Mouse (Mus musculus): ENCODE measurements around the gene Hoxb7.

The Hoxb7 gene

GRCm38 (mm10) chr11:96284774-96285734, 1.4 kb upstream of the Hoxb7 start:
- DNase-seq (ENCODE audit: low read depth, low spot score), result no peak

GRCm38 (mm10) chr11:96286739-96287385, 439 bp downstream of the Hoxb7 start:
- DNase-seq (ENCODE audit: low read depth, low spot score), result no peak

GRCm38 (mm10) chr11:96287411-96287810, 988 bp downstream of the Hoxb7 start:
- no peak for DNase-seq (ENCODE audit: low read depth, low spot score)

- no peak for DNase-seq (ENCODE audit: low read depth, low spot score)
Measured at GRCm38 (mm10) chr11:96288455-96289221, 2.2 kb downstream of the Hoxb7 start.

- DNase-seq (ENCODE audit: low read depth, low spot score), result no peak
Measured at GRCm38 (mm10) chr11:96289293-96289692, 2.9 kb downstream of the Hoxb7 start.

- DNase-seq (ENCODE audit: low read depth, low spot score), result no peak
Measured at GRCm38 (mm10) chr11:96289837-96290236, 3.4 kb downstream of the Hoxb7 start.

GRCm38 (mm10) chr11:96290705-96291355, 4.4 kb downstream of the Hoxb7 start:
- no peak for DNase-seq (ENCODE audit: low read depth, low spot score)

GRCm38 (mm10) chr11:96291681-96292564, 5.5 kb downstream of the Hoxb7 start, which contains the start of gene Hoxb6:
Hoxb6 (plus strand) TSS chr11:96292476.
- DNase-seq (ENCODE audit: low read depth, low spot score), result no peak

GRCm38 (mm10) chr11:96292565-96293301, 6.3 kb downstream of the Hoxb7 start:
- no peak for DNase-seq (ENCODE audit: low read depth, low spot score)

- DNase-seq (ENCODE audit: low read depth, low spot score), result no peak
Measured at GRCm38 (mm10) chr11:96293302-96293921, 7.0 kb downstream of the Hoxb7 start.

GRCm38 (mm10) chr11:96294245-96295091, 8.0 kb downstream of the Hoxb7 start:
- no peak for DNase-seq (ENCODE audit: low read depth, low spot score)

- no peak for DNase-seq (ENCODE audit: low read depth, low spot score)
Measured at GRCm38 (mm10) chr11:96295092-96295835, 8.8 kb downstream of the Hoxb7 start.

- no peak for DNase-seq (ENCODE audit: low read depth, low spot score)
Measured at GRCm38 (mm10) chr11:96296997-96297396, 10.6 kb downstream of the Hoxb7 start.

- no peak for DNase-seq (ENCODE audit: low read depth, low spot score)
Measured at GRCm38 (mm10) chr11:96297428-96297827, 11.0 kb downstream of the Hoxb7 start.

- DNase-seq (ENCODE audit: low read depth, low spot score), result no peak
Measured at GRCm38 (mm10) chr11:96297968-96298635, 11.7 kb downstream of the Hoxb7 start.

- no peak for DNase-seq (ENCODE audit: low read depth, low spot score)
Measured at GRCm38 (mm10) chr11:96298895-96299667, 12.7 kb downstream of the Hoxb7 start.

Data from telencephalon, adult 2 months (tissue).